In the genomic region with DNA sequence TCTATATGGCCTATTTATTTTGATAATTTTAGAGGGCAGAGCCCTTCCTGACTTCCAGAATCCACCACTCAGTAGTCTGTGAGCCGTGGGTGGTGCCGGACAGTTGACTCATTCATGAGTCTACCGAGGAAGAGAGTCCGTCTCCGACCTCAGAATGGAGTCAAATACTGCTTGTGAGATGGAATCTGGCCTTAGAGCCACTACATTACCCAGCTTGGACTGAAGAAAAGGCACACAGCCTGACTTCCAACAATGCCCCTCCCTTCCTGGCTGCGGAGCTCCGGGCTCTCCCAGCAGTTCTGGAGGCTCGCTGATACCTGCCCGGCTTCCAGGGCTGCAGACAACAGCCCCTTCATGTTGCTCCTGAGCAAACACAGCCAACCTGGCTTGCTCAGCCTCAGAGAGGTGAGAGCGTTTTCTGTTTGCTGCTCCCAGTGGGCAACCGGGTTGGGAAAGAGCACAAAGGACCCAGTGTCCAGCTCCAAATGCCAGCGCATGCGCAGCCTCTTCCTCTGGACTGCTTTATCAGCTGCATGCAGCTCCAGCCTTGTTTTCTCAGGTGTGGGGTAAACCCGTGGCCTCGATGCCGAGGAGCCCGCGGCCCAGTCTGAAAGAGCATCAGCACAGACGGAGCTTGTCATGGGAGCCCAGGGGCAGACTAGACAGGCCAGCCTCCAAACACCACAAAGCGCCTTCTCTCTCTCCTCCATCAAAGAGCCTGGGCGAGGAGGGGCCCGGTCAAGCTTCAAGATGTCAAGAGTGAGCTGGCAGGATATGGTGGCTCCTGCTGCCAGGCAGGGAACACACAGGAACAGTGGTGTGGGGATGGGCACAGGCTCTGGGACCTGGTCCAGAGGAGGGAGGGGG, we compare ENCODE assay signal across 8 mouse cellular contexts. TPM values are rescaled to one million over a fixed set of nuclear protein-coding genes. Genes with fewer than 3 reads are reported as not detected.
DNase-seq lines count a peak whose midpoint lies in the region; ATAC-seq and TF ChIP-seq lines count a peak whose summit lies in the region.

No protein-coding gene starts in this region.

- no peaks in the 10 kb centered on the region for H3K27me3 ChIP-seq in intestine, postnatal 0 days (replicated peaks; ENCODE audit: control insufficient read depth, insufficient read depth, low read length)
- H3K27me3 ChIP-seq in thymus, adult 2 months (ENCODE audit: control insufficient read depth, insufficient read depth, low read length) = no peaks in the 10 kb centered on the region

- peak; percentile 34; the same call in 1 of the 2 replicates for ATAC-seq in intestine, postnatal 0 days

- peak overlapping the region; percentile 59 for H3K4me2 ChIP-seq in intestine, postnatal 0 days (replicated peaks; ENCODE audit: low read depth)

- TF ChIP-seq CTCF in intestine, postnatal 0 days (IDR thresholded peaks at IDR 0.05; ENCODE audit: low read depth) = no peak
- TF ChIP-seq CTCF in thymus, adult 2 months (IDR thresholded peaks at IDR 0.05; ENCODE audit: borderline replicate concordance, control insufficient read depth, extremely low read depth, insufficient read depth, low read length, poor library complexity) = no peak

- no peaks in the 10 kb centered on the region for H3K36me3 ChIP-seq in intestine, postnatal 0 days (ENCODE audit: control insufficient read depth, insufficient read depth)
- no peaks in the 10 kb centered on the region for H3K36me3 ChIP-seq in thymus, adult 2 months (ENCODE audit: control insufficient read depth, insufficient read depth, low read length)

- peak overlapping the region; percentile 2; the same call in 1 of the 2 replicates for H3K9ac ChIP-seq in intestine, postnatal 0 days (ENCODE audit: low read depth, low read length)

- intact Hi-C loops in left cerebral cortex, postnatal 10 days (cut with DNase I) = no loop called here

- WGBS in intestine, postnatal 0 days = 30% methylated on average over 22 of the region's 22 CpGs
- 79% methylated on average over 22 of the region's 22 CpGs for WGBS in thymus, adult 2 months

- DNase-seq in Muller cell, postnatal 12 days (ENCODE audit: inconsistent ontology term) = peak; percentile 87
- DNase-seq in cerebellum, postnatal 10 days = peak; percentile 86 to 88
- DNase-seq in heart, adult 18-20 months = peak; percentile 48 to 54
- peak; percentile 65 to 89 for DNase-seq in left cerebral cortex, postnatal 10 days (ENCODE audit: extremely low spot score in 1 of 2, low spot score in 2 of 2)
- DNase-seq in lung, postnatal 4 days = peak; percentile 61 to 71
- DNase-seq in testis, postnatal 14 days (ENCODE audit: low spot score) = peak; percentile 44
- no peak for DNase-seq in thymus, adult 2 months

- H3K4me1 ChIP-seq in intestine, postnatal 0 days (replicated peaks; ENCODE audit: control insufficient read depth, insufficient read depth, low read length) = no peaks in the 10 kb centered on the region
- no peaks in the 10 kb centered on the region for H3K4me1 ChIP-seq in thymus, adult 2 months (replicated peaks; ENCODE audit: control insufficient read depth, insufficient read depth, low read length)

- H3K4me3 ChIP-seq in intestine, postnatal 0 days (ENCODE audit: low read depth, low read length) = peak overlapping the region; percentile 9; the same call in 1 of the 2 replicates
- no peak overlapping the region for H3K4me3 ChIP-seq in thymus, adult 2 months (ENCODE audit: control insufficient read depth, insufficient read depth, low read length)

- H3K27ac ChIP-seq in intestine, postnatal 0 days (ENCODE audit: low read depth, low read length) = no peak overlapping the region
- H3K27ac ChIP-seq in thymus, adult 2 months (ENCODE audit: control insufficient read depth, insufficient read depth, low read length) = no peak overlapping the region

- TF ChIP-seq POLR2A in thymus, adult 2 months (IDR thresholded peaks at IDR 0.05; ENCODE audit: control insufficient read depth, extremely low read depth, insufficient read depth, low read length, poor library complexity) = no peak

- H3K9me3 ChIP-seq in intestine, postnatal 0 days (ENCODE audit: control insufficient read depth) = no peaks in the 10 kb centered on the region

RNA-seq across cellular contexts. Expression of gene Rflna, which starts 39.0 kb away (rescaled TPM):
- total RNA-seq in heart, adult 18-20 months (2021) = under 1 TPM; 0.18 to 0.20 TPM
- 1.5 and 1.7 TPM in 2 replicates for polyA plus RNA-seq in intestine, postnatal 0 days (2015; fragmentation: Nextera tagmentation; extraction: Ambion mirVana)
- total RNA-seq in left cerebral cortex, postnatal 10 days (2021) = 1 to 10 TPM; 1.4 to 1.5 TPM
- polyA plus RNA-seq in thymus, adult 2 months (2012; rRNA removed) = 3.4 and 4.5 TPM in 2 replicates
